Mouse (Mus musculus) bone marrow, adult 2 months (tissue): Measurements from ENCODE around the gene Lrpprc. TPM values are rescaled to one million over a fixed set of nuclear protein-coding genes. Genes with fewer than 3 reads are reported as not detected.

Experiments used
- H3K27ac ChIP-seq: fragments of 200-500 bp; 2 replicates; pipeline ENCODE4 v1.5.1; 2012; ENCODE audit warnings: low read depth, mild to moderate bottlenecking, control low read depth, inconsistent platforms, low read length; ENCODE audit not compliant: control insufficient read depth, poor library complexity, insufficient read depth
- H3K4me1 ChIP-seq: fragments of 200-500 bp; 2 replicates; pipeline ENCODE4 v1.6.1; 2011; ENCODE audit warnings: low read length; ENCODE audit not compliant: control insufficient read depth, insufficient read depth
- H3K4me3 ChIP-seq: fragments of 200-500 bp; replicated peaks from 2 replicates; pipeline ENCODE3; 2011; ENCODE audit warnings: mild to moderate bottlenecking, low read depth, low read length, control low read depth; ENCODE audit not compliant: control insufficient read depth
- CTCF ChIP-seq: fragments of 200-500 bp; IDR thresholded peaks from 2 replicates; pipeline ENCODE4 v1.5.1; 2011; ENCODE audit warnings: low read length, control low read depth; ENCODE audit not compliant: control insufficient read depth, insufficient read depth
- POLR2A ChIP-seq: fragments of 200-500 bp; IDR thresholded peaks from 2 replicates; pipeline ENCODE4 v1.6.1; 2011; ENCODE audit warnings: low read depth, mild to moderate bottlenecking, control low read depth, low read length, borderline replicate concordance; ENCODE audit not compliant: control insufficient read depth
- WGBS: fragments of 180-500 bp; shearing (Covaris S2); methylation state at CpG from one replicate; pipeline ENCODE4 v1.1.7; 2018; 5-methylcytosine and 5-hydroxymethylcytosine counted together
- polyA plus RNA-seq: library from polyadenylated mRNA; stranded (reverse); fragments of >200 nt; gene quantifications from 2 replicates; pipeline ENCODE4 v1.2.4, GENCODE M21; 2011; ENCODE audit warnings: low replicate concordance; ENCODE audit not compliant: missing spikeins, insufficient read depth, insufficient read length

The Lrpprc gene
- polyA plus RNA-seq, 1 experiment: 27.6 TPM

- H3K4me3 ChIP-seq: no peak overlapping the region
These were observed 131.6 kb downstream of the Lrpprc start for GRCm38 (mm10) chr17:84658951-84659350.

GRCm38 (mm10) chr17:84658195-84658594 lies 132.4 kb downstream of the Lrpprc start:
- Histone ChIP-seq H3K4me3 (no peak overlapping the region), H3K27ac (no peak overlapping the region), H3K4me1 (peaks cover 1% of the 10 kb centered on the region; the same call in 1 of the 2 replicates)
- TF ChIP-seq CTCF: no peak
- 82% methylated on average over 5 of the region's 5 CpGs for WGBS

More at GRCm38 (mm10) chr17:84658951-84659350, 131.6 kb downstream of the Lrpprc start:
- TF ChIP-seq CTCF (no peak), POLR2A (no peak)
- Histone ChIP-seq H3K4me1 (peaks cover 1% of the 10 kb centered on the region; the same call in 1 of the 2 replicates), H3K27ac (no peak overlapping the region)
- 84% methylated on average over 8 of the region's 8 CpGs for WGBS

- H3K4me3 ChIP-seq: no peak overlapping the region
- WGBS: 73% methylated on average over 7 of the region's 7 CpGs
- H3K27ac ChIP-seq: no peak overlapping the region
- H3K4me1 ChIP-seq: peaks cover 1% of the 10 kb centered on the region; the same call in 1 of the 2 replicates
- TF ChIP-seq CTCF: no peak
- no peak for TF ChIP-seq POLR2A
These were observed 132.8 kb downstream of the Lrpprc start for GRCm38 (mm10) chr17:84657782-84658181.

DNA sequence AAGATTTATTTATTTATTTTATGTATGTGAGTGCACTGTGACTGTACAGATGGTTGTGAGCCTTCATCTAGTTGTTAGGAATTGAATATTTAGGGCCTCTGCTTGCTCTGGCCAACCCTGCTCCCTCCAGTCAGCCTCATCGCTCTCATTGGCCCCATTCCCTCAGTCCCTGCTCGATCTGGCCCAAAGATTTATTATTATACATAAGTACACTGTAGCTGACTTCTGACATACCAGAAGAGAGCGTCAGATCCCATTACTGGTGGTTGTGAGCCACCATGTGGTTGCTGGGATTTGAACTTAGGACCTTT lies 133.2 kb downstream of the Lrpprc start:
- no peak overlapping the region for H3K27ac ChIP-seq
- WGBS: 81% methylated on average over 3 of the region's 3 CpGs
- H3K4me3 ChIP-seq: no peak overlapping the region
- peaks cover 1% of the 10 kb centered on the region; the same call in 1 of the 2 replicates for H3K4me1 ChIP-seq
- TF ChIP-seq POLR2A: no peak
- TF ChIP-seq CTCF: no peak

DNA sequence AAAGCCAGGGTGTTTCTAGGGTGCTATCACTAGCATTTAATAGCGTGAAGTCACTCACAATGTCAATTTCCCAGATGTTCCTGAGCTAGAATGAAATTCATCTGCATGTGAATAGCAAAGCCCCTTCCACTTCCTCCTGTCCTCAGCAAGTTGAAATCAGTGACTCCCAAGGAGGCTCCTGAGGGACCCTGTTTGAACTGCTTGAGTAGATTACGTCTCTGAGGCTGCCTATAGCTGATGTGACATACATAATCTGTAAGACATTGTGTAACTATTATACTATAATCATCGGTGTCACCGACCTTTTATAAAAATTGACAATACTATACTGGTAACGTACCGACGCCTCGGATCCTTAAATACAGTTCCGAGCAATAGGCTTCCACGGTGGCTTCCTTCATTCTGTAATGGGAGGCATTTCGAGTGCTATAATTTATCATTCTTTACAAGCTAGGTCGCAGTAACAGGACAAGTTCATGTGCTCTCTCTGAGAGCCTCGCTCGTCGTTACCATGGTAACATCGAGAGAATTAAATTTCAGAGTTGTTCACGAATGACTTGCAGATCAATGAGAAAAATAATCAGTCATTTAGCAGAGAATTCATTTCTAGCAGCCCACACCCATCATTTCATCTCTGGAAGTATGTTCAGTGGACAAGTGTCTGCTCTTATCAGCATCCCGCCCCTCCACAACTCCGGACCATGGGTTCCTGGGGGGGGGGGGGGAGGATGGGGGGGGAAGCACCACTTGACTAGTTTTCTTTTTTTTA lies 133.8 kb downstream of the Lrpprc start:
- no peak for TF ChIP-seq POLR2A
- no peak for TF ChIP-seq CTCF
- Histone ChIP-seq H3K4me3 (no peak overlapping the region), H3K27ac (no peak overlapping the region), H3K4me1 (peaks cover 1% of the 10 kb centered on the region; the same call in 1 of the 2 replicates)
- 86% methylated on average over 19 of the region's 19 CpGs for WGBS

- H3K4me1 ChIP-seq: no peaks in the 10 kb centered on the region
- no peak for TF ChIP-seq POLR2A
- no peak for TF ChIP-seq CTCF
- no peak overlapping the region for H3K27ac ChIP-seq
- 72% methylated on average over 5 of the region's 5 CpGs for WGBS
- H3K4me3 ChIP-seq: no peak overlapping the region
These were observed 134.4 kb downstream of the Lrpprc start for GRCm38 (mm10) chr17:84656205-84656604.

Other genes starting within 250 kb of the Lrpprc start
- gene Dync2li1, start 164.3 kb downstream of the Lrpprc start, polyA plus RNA-seq: 0.72 and 2.2 TPM in 2 replicates
- not detected in 2 replicates for gene Abcg8, start 114.5 kb downstream of the Lrpprc start, polyA plus RNA-seq
- gene Abcg5, start 107.8 kb downstream of the Lrpprc start, polyA plus RNA-seq: 0.85 TPM in 1 of 2 replicates, not detected in the other
- gene Ppm1b, start 166.0 kb upstream of the Lrpprc start, polyA plus RNA-seq: 49.8 and 67.9 TPM in 2 replicates
- gene Slc3a1, start 237.6 kb upstream of the Lrpprc start, polyA plus RNA-seq: 1.3 TPM in 1 of 2 replicates, not detected in the other